Mouse (Mus musculus) frontal cortex, postnatal 36 days (tissue): ENCODE measurements around the gene Il1rap.

Source experiments
- DNase-seq, 2 experiments: peaks; one replicate each; pipeline ENCODE4 v3.0.0; 2022; ENCODE audit warnings: low spot score in 2 of 2

Il1rap gene

GRCm38 (mm10) chr16:26581048-26581912 is at the start of gene Il1rap:
Gene Il1rap (plus strand): TSS chr16:26581704.
- peak; percentile 95 to 96 for DNase-seq

- DNase-seq, result no peak
These were observed 49.2 kb upstream of the Il1rap start for GRCm38 (mm10) chr16:26532287-26532686.

DNA sequence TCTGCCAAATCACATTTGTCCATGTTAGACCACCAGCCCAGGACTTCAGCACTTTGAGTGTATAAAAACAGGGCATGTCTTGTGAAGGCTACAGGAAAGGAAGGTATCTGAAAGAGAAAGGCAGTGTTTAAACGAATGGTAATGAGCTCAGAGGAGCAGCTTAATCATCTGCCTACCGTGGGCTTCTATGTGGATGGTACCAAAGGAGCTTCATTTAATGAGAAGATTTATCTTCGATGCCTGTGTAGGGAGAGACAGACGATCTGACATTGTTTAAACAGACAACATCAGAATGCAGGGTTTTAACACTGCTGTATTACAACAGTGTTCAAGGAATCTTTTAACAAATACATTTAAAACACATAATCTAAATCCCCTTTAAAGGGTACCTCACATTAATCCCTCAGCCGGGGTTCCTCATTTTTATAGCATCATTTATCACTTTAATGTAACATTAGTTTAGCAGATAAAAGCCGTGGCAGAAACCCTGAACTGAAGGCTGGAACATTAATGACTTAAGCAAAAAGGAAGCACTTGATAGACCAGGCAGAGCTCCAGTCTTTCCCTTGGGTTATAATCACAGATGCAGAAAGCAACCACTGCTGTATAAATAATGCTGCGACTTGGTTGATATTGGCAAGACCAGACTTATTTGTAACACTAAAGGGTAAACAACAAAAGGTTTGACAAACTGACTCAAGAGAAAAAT is 35.2 kb upstream of the Il1rap start:
- DNase-seq, result peak in 1 of 2 experiments; percentile 5

GRCm38 (mm10) chr16:26546879-26547206 is 34.7 kb upstream of the Il1rap start:
- no peak for DNase-seq

- peak; percentile 17 to 53 for DNase-seq
These were observed 32.3 kb upstream of the Il1rap start for GRCm38 (mm10) chr16:26549221-26549620.

DNA sequence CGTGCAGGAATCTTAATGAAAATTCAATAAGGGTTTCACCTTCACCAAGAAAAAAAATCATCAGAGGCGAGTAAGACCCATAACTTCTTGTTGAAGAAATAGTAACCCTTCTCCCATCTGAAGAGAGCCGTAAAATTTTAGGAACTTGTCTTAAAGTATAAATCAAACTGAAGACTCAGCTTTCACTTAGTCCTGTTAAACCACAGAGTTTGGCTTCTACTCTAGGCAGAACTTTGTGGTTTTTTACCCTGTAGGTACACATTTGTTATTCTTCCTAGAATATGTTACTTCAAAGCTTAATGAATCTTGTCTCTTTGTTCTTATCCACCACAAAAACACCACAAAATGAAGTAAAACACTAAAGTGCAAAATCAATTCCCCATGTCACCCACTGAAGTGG is 29.3 kb upstream of the Il1rap start:
- no peak for DNase-seq

DNA sequence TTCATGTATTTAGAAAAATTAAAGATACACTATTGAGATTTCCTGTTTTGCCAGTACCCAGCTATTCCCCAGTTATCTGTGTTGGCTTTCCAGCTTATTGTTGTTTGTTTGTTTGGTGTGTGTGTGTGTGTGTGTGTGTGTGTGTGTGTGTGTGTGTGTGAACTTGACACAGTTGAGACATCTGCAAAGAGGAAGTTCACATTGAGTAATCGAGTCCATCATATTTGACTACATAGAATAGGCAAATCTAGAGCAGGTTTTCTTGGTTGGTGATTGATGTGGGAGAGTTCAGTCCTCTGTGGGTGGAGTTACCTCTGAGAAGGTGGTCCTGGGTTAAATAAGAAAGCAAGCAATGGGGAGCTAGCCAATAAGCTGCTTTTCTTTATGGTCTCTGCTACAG is 22.7 kb upstream of the Il1rap start:
- no peak for DNase-seq

- DNase-seq, result no peak
These were observed 19.8 kb upstream of the Il1rap start for GRCm38 (mm10) chr16:26561743-26562142.

DNA sequence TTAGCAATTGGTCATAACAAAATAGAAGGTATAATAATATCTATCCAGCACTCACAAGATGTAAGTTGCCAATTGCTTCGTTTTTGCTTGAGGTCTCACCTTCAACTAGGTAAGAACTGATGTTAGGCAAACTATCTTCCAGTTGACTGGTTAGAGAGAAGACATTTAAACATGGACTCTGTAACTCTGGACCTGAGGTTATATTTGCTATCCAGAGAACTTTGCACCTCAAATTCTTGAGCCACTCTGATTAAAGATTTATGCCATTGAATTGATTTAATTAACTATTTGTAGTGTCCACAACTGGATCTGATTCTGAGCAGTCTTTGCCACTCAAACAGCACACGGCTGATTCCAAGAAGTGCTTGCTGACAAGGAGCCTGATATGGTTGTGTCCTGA is 18.7 kb upstream of the Il1rap start:
- no peak for DNase-seq

- DNase-seq, result no peak
These were observed 12.0 kb upstream of the Il1rap start for GRCm38 (mm10) chr16:26569387-26569978.

GRCm38 (mm10) chr16:26571836-26572235 is 9.7 kb upstream of the Il1rap start:
- DNase-seq, result no peak

DNA sequence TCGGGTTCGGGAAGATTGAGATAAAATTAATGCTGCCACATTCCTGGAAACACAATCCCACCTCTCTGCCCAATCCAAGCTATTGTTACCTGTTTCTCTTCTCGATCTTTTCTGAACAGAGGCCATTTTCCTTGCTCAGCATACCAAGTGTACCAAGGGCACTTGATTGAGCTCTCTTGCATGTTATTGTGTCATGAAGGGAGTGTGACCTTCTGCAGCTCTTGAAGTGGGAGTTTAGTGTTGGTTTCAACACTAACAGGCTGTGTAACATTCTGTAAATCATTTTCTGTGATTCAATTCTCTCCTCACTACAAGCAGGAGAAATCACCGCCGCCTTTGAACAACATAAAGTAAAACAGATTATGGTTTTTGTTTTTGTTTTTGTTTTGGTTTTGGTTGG is 7.3 kb upstream of the Il1rap start:
- no peak for DNase-seq

DNA sequence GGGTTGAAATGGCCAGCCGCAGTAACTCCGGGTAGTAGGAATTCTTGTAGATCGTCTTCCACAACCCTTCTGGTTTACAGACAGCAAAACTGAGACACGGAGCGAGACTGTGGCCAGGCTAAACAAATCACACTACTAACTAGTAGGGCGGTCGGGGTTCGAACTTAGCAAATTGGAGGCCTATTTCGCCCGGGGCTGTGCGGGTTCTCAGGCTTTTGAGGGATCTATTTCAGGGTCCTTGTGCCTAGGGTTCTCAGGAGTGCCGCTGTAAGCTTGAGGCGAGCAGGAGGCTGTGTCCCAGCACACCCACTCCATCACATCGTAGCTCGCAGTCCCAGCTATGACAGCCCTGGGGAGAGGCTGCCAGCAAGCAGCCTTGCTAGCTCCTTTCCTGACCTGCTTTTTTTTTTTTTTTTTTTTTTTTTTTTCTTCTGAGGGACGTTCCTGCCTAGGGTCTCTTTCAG is 441 bp downstream of the Il1rap start:
- no peak for DNase-seq

DNA sequence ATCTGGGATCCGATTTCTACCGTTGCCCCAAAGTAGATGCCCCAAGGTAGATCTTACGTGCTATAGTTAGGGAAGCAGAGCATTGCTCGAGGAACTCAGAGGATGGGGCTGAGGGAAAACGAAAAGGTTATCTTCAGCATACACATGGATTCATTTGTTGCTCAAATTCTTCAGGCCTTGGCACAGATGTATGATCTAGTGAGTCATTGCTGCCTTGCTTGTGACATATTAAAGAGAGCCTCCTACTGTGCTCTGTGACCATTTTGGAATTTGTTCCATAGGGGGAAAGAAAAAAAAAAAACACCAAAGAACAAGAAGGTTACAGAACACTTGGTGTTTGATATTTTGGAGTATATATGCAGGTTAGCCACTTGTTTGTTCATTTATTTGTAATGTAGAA is 4.3 kb downstream of the Il1rap start:
- DNase-seq, result no peak

DNA sequence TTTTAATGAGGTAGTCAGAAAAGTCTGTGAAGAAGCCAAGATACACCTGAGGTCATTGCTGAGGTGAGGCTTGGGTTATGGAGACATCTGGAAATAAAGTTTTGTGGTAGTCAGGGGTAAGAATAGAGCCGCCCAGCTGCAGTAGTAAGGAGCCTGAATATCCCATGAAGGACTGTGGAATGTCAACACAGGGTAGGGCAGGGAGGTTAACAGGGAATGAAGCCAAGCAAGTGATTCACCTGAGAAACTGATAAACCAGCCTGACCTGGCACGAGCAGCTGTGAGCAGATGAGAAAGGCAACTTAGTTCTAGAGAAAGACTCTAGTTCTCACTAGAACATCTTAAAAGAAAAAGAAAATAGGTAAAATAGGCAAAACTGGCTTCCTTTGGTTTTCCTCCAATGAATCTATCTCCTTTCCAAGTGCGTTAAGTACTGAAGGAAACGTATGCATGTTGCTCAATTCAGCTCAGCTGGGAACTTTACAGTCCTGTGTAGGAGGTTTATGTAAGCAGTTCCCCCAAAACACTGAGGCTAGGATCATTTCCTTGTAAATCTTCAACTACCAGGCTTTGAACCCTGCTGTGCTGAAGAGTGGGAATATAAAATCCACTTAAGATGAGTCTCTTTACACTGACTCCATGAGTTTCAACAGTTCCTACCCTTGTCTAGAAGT is 9.5 kb downstream of the Il1rap start:
- DNase-seq, result no peak

DNA sequence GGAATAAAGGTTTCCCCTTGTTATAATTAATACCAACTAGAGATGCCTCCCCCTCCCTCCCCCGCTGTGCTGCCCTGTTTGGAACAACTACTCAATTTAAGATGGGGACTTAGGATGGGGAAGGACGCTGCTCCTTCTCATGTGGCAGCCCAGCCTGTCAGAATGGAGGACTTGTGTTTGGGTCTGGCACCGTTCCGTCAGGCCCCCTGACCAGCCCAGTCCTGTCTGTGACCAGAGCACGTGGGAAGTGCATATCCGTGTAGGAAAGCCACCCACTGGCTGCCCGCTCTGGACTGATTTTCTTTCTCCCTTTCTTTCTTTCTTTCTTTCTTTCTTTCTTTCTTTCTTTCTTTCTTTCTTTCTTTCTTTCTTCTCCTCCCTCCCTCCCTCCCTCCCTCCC is 14.9 kb downstream of the Il1rap start:
- no peak for DNase-seq

DNA sequence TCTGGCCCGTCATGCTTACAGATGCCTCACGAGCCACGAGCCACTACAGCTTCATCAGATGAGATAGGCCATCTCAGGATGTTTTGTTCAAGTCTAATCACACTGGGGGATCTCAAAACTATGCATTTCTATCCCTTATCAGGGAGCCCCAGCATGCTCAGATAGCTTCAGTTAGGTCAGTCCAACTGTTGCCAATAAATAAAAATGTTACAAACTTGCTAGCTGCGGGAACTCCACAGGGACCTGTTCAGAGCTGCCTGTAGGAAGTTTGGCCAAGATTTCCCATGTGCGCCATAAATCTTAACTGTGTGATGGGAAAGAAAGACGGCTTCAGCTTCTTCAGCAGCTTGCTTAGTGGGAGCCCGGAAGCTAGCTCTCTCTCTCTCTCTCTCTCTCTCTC is 15.8 kb downstream of the Il1rap start:
- no peak for DNase-seq

DNA sequence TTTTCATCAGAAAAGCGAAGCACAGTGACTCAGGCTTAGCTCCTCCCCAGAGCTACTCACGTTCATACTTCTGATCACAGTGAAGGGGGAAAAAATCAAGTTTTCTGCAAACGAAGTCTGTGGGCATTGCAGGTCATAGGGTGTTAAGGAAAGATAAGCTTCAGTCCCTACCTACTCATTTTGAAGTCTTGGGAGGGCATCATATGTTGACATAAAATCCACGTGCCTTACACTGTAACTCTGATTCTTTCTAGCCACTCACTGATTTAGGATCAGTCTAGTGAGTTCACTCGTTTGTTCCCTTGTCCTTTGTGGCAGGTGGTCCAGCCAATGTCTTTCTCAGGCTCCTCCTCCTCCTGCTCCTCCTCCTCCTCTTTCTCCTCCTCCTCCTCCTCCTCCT is 17.1 kb downstream of the Il1rap start:
- DNase-seq, result no peak

GRCm38 (mm10) chr16:26601482-26601881 is 20.0 kb downstream of the Il1rap start:
- peak in 1 of 2 experiments; percentile 68 for DNase-seq

- DNase-seq, result no peak
These were observed 23.1 kb downstream of the Il1rap start for GRCm38 (mm10) chr16:26604621-26605020.

GRCm38 (mm10) chr16:26608003-26608402 is 26.5 kb downstream of the Il1rap start:
- DNase-seq, result no peak

DNA sequence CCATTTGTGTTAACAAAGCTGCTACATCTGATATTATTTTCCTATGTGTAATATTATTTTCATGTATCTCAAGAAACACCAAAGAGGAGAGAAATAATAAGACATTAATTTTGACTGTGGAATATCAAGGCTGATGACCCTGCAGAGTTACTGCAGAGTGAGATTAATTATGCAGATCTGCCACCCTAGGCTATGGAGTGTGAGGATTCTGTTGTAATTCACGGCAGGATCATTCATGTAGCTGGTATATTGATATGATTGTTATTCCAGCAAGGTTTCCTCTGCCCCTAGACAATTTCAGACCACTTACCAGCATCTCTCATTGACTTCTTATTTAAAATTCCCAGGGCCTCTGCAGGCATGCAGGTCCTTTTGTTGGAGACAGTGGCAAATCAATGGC is 29.0 kb downstream of the Il1rap start:
- DNase-seq, result no peak
